Mouse (Mus musculus) hindbrain, embryonic 16.5 days (tissue): ENCODE data around the gene Ucma. TPM values are rescaled to one million over a fixed set of nuclear protein-coding genes. Genes with fewer than 3 reads are reported as not detected.

Source experiments
- ATAC-seq: fragments of 200-750 bp; cut with Nextera tagmentation; 2 replicates; pipeline ENCODE4 v1.8.0; 2017; ENCODE audit warnings: moderate TSS enrichment, moderate library complexity
- H3K27ac ChIP-seq: fragments of 300-500 bp; sonication (generic); 2 replicates; pipeline ENCODE4 v1.5.1; 2014; ENCODE audit warnings: low read depth, mild to moderate bottlenecking, control low read depth, low read length, moderate library complexity
- H3K27me3 ChIP-seq: fragments of 300-500 bp; sonication (generic); replicated peaks from 2 replicates; pipeline ENCODE4 v1.6.1; 2014; ENCODE audit warnings: low read length; ENCODE audit not compliant: control insufficient read depth, insufficient read depth
- H3K36me3 ChIP-seq: fragments of 300-500 bp; sonication (generic); 2 replicates; pipeline ENCODE4 v1.6.1; 2014; ENCODE audit warnings: mild to moderate bottlenecking, low read length, moderate library complexity, mixed read lengths; ENCODE audit not compliant: control insufficient read depth, insufficient read depth
- H3K4me1 ChIP-seq: fragments of 300-500 bp; sonication (generic); 2 replicates; pipeline ENCODE4 v1.6.1; 2014; ENCODE audit warnings: low read depth, low read length; ENCODE audit not compliant: control insufficient read depth, insufficient read depth
- H3K4me2 ChIP-seq: fragments of 300-500 bp; sonication (generic); 2 replicates; pipeline ENCODE4 v1.6.1; 2014; ENCODE audit warnings: mild to moderate bottlenecking, low read length, control low read depth, moderate library complexity
- H3K4me3 ChIP-seq: fragments of 300-500 bp; sonication (generic); 2 replicates; pipeline ENCODE4 v1.5.1; 2014; ENCODE audit warnings: mild to moderate bottlenecking, low read length, control low read depth, moderate library complexity
- H3K9ac ChIP-seq: fragments of 300-500 bp; sonication (generic); 2 replicates; pipeline ENCODE4 v1.6.1; 2014; ENCODE audit warnings: low read depth, mild to moderate bottlenecking, control low read depth, low read length, moderate library complexity
- H3K9me3 ChIP-seq: fragments of 300-500 bp; sonication (generic); 2 replicates; pipeline ENCODE4 v1.6.1; 2014; ENCODE audit warnings: mild to moderate bottlenecking, low read length, moderate library complexity; ENCODE audit not compliant: control insufficient read depth
- WGBS: fragments of 180-500 bp; shearing (Covaris S2); extraction: QIAGEN DNeasy Blood & Tissue Kit; methylation state at CpG from one replicate; pipeline ENCODE4 v1.1.7; 2014; 5-methylcytosine and 5-hydroxymethylcytosine counted together
- polyA plus RNA-seq: library from polyadenylated mRNA; unstranded; fragments of >200 nt; fragmentation: Nextera tagmentation; extraction: Ambion mirVana; gene quantifications from 2 replicates; pipeline ENCODE4 v1.2.1, GENCODE M21; 2015

Ucma gene
- polyA plus RNA-seq, 1 experiment from 2014 or later, result 2.3 TPM

- H3K27me3 ChIP-seq, result no peaks in the 10 kb centered on the region
- no peak overlapping the region for H3K27ac ChIP-seq
- no peaks in the 10 kb centered on the region for H3K36me3 ChIP-seq
- H3K4me2 ChIP-seq, result no peak overlapping the region
- no peaks in the 10 kb centered on the region for H3K4me1 ChIP-seq
- ATAC-seq, result no peak
- no peak overlapping the region for H3K4me3 ChIP-seq
- no peaks in the 10 kb centered on the region for H3K9me3 ChIP-seq
- WGBS, result 88% methylated on average over 11 of the region's 11 CpGs
- no peak overlapping the region for H3K9ac ChIP-seq
These were observed 17.7 kb downstream of the Ucma start for GRCm38 (mm10) chr2:4993584-4993983.

- H3K4me2 ChIP-seq, result no peak overlapping the region
- H3K9ac ChIP-seq, result no peak overlapping the region
- H3K4me3 ChIP-seq, result no peak overlapping the region
- H3K36me3 ChIP-seq, result no peaks in the 10 kb centered on the region
- H3K9me3 ChIP-seq, result no peaks in the 10 kb centered on the region
- 85% methylated on average over 4 of the region's 4 CpGs for WGBS
- no peak for ATAC-seq
- H3K4me1 ChIP-seq, result no peaks in the 10 kb centered on the region
- H3K27me3 ChIP-seq, result no peaks in the 10 kb centered on the region
- H3K27ac ChIP-seq, result no peak overlapping the region
These were observed 18.5 kb downstream of the Ucma start for GRCm38 (mm10) chr2:4994436-4994835.

DNA sequence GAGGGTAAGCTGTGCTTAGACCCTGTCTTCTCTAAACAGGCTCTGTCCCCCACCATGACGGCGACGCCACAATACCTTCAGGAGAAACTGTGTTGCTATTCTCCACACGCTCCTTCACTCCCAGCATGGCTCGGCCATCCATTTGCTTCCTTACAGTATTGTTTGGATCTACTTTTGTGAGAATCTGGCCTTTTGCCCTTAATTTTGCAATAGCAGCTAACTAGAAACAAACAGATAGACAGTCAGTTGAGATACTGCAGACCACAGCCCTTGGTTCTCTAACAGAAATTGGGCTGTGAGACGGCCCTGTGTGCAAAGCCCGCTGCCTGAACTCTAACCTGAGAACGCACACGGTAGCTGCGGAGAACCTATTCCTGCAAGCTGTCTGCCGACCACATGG, 19.7 kb downstream of the Ucma start:
- H3K36me3 ChIP-seq, result no peaks in the 10 kb centered on the region
- no peak overlapping the region for H3K4me3 ChIP-seq
- WGBS, result 96% methylated on average over 11 of the region's 11 CpGs
- no peak overlapping the region for H3K9ac ChIP-seq
- H3K27ac ChIP-seq, result no peak overlapping the region
- H3K27me3 ChIP-seq, result no peaks in the 10 kb centered on the region
- H3K4me1 ChIP-seq, result no peaks in the 10 kb centered on the region
- no peak for ATAC-seq
- H3K4me2 ChIP-seq, result no peak overlapping the region
- no peaks in the 10 kb centered on the region for H3K9me3 ChIP-seq

DNA sequence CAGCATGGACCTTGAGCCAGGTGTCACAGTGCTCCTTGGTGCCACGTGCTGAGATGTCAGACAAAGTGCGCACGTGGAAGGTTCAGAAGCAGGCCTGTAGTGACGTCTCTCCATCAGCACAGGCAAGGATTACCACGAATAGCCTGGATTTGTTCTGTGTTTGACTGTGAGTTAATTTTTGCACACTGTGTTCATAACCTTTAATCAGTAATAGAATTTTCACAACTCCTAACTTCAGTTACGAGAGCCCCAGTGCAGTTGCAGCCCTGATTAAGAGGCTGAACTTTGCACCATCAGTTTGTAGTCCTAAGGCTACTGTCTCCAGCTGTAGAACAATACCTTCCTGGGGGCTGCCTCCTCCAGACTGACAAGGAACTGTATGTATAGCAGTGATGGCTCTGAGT, 20.5 kb downstream of the Ucma start:
- H3K9me3 ChIP-seq, result no peaks in the 10 kb centered on the region
- H3K4me2 ChIP-seq, result no peak overlapping the region
- H3K4me1 ChIP-seq, result no peaks in the 10 kb centered on the region
- no peak overlapping the region for H3K9ac ChIP-seq
- no peak for ATAC-seq
- 92% methylated on average over 6 of the region's 6 CpGs for WGBS
- no peak overlapping the region for H3K4me3 ChIP-seq
- no peaks in the 10 kb centered on the region for H3K27me3 ChIP-seq
- no peak overlapping the region for H3K27ac ChIP-seq
- no peaks in the 10 kb centered on the region for H3K36me3 ChIP-seq

- WGBS, result 79% methylated on average over 3 of the region's 3 CpGs
- Histone ChIP-seq H3K9me3 (no peaks in the 10 kb centered on the region), H3K27ac (no peak overlapping the region), H3K27me3 (no peaks in the 10 kb centered on the region), H3K4me2 (no peak overlapping the region), H3K4me1 (no peaks in the 10 kb centered on the region), H3K4me3 (no peak overlapping the region), H3K36me3 (no peaks in the 10 kb centered on the region), H3K9ac (no peak overlapping the region)
- ATAC-seq, result no peak
These were observed 23.0 kb downstream of the Ucma start for GRCm38 (mm10) chr2:4998905-4999304.

DNA sequence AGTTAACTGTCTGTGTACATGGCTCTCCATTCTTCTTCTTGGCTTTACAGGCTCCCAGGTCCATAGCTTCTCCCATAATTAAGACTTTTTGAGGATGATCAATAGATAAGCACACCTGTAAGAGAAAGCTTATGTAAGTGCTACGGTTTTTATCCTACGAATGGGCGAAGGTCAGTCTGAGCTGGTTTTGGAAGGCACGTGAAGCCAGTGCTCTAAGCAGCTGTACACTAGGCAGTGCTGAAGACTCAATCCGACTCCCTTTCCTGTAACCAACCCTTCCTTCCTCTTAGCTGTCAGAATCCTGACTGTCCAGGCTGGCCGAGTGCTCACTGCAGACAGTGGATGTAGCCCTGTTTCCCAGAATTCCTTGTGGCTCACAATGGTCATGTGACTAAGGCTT, 25.3 kb downstream of the Ucma start:
- no peaks in the 10 kb centered on the region for H3K9me3 ChIP-seq
- no peaks in the 10 kb centered on the region for H3K36me3 ChIP-seq
- no peak overlapping the region for H3K9ac ChIP-seq
- no peak overlapping the region for H3K4me3 ChIP-seq
- no peak overlapping the region for H3K4me2 ChIP-seq
- no peak overlapping the region for H3K27ac ChIP-seq
- no peaks in the 10 kb centered on the region for H3K4me1 ChIP-seq
- no peaks in the 10 kb centered on the region for H3K27me3 ChIP-seq
- no peak for ATAC-seq
- WGBS, result 97% methylated on average over 6 of the region's 6 CpGs

- WGBS, result 91% methylated on average over 4 of the region's 4 CpGs
- Histone ChIP-seq H3K4me1 (no peaks in the 10 kb centered on the region; the same call in 1 of the 2 replicates), H3K36me3 (no peaks in the 10 kb centered on the region)
These were observed 31.2 kb downstream of the Ucma start for GRCm38 (mm10) chr2:5007107-5007506.

GRCm38 (mm10) chr2:5011898-5012490, 36.1 kb downstream of the Ucma start:
- ATAC-seq, result no peak
- WGBS, result 18% methylated on average over 8 of the region's 8 CpGs
- peak overlapping the region; percentile 55 for H3K9ac ChIP-seq

More at GRCm38 (mm10) chr2:5007107-5007506, 31.2 kb downstream of the Ucma start:
- Histone ChIP-seq H3K27ac (no peak overlapping the region), H3K27me3 (no peaks in the 10 kb centered on the region), H3K9me3 (no peaks in the 10 kb centered on the region), H3K9ac (no peak overlapping the region), H3K4me3 (no peak overlapping the region), H3K4me2 (no peak overlapping the region)
- no peak for ATAC-seq

DNA sequence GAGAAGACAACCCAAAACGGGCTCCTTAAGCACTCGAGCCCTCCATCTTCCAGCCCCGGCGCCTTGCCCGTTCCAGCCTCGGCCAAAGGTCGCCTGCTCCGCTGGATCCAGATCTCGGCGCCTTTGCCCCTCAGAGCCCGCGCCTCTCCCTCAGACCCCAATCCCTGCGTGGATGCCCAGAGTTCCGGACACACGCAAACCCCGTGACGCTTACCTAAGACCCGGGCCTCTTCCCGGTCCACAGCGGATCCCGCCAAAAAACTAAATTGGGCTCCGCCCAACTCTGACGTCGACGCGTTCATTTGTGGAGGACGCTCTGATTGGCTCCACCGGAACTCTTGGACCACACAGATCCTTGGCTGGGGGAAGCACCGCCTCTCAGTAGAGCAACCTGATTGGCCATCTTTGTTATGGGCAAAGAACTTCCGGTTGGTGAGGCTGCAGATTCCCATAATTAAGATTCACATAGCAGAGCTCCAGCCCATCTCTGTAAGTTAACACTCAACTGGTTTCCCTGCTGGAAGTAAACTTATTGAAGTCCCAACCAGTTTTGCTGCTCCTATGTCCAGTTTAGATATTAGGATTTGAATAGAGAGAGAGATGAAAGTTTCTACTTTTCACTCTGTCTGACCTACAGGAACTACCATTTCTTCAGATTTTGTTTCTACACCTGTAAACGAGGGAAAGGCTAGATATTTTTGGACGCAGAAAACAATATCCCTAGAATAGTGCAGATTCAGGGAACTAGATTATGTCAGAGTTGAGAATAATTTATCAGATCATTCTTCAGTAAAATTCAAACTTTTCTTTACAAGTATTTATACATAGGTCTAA, 36.8 kb downstream of the Ucma start, which contains the start of gene Mcm10:
Mcm10 (minus strand) TSS at position 301 of the 834 bp plus-strand sequence.
- Histone ChIP-seq H3K36me3 (no peaks in the 10 kb centered on the region), H3K9ac (peak within 1 kb of the TSS; percentile 55), H3K4me2 (peak within 1 kb of the TSS; percentile 99), H3K4me3 (peak within 1 kb of the TSS; percentile 72), H3K27me3 (no peaks in the 10 kb centered on the region), H3K4me1 (no peaks in the 10 kb centered on the region; the same call in 1 of the 2 replicates), H3K27ac (peak within 1 kb of the TSS; percentile 34; the same call in 1 of the 2 replicates), H3K9me3 (no peaks in the 10 kb centered on the region)
- WGBS, result 4% methylated on average over 32 of the region's 32 CpGs
- peak; percentile 100 for ATAC-seq

More at GRCm38 (mm10) chr2:5011898-5012490, 36.1 kb downstream of the Ucma start:
- Histone ChIP-seq H3K4me1 (no peaks in the 10 kb centered on the region; the same call in 1 of the 2 replicates), H3K36me3 (no peaks in the 10 kb centered on the region), H3K27me3 (no peaks in the 10 kb centered on the region), H3K4me2 (peak overlapping the region; percentile 99), H3K4me3 (peak overlapping the region; percentile 72), H3K9me3 (no peaks in the 10 kb centered on the region), H3K27ac (no peak overlapping the region)
